Mouse (Mus musculus): ENCODE data around the gene Togaram2. TPM values are rescaled to one million over a fixed set of nuclear protein-coding genes. Genes with fewer than 3 reads are reported as not detected.

Gene Togaram2
- total RNA-seq, 2 experiments from 2014 or later, result 1.2 to 1.8 TPM

DNA sequence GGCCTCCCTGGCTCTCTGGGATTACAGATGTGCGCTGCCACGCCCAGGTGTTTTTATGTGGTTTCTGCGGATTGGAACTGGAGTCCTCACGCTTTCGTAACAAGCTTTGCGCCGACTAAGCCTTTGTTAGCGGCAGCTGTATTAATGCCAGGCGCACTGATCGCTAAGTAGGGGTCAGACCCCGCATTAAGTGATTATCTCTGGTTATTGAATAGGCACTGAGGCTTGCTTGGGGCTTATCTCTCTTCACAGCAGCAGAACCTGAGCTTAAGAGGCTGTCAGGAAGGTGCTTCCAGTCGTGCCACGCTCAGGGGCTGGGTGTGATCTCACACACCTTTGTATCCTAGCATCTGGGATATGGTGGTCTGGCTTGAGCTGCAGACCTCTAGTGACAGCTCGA is 8.6 kb downstream of the Togaram2 start:
- DNase-seq (ENCODE audit: extremely low spot score in 1 of 2, low spot score in 1 of 2), result no peak

DNA sequence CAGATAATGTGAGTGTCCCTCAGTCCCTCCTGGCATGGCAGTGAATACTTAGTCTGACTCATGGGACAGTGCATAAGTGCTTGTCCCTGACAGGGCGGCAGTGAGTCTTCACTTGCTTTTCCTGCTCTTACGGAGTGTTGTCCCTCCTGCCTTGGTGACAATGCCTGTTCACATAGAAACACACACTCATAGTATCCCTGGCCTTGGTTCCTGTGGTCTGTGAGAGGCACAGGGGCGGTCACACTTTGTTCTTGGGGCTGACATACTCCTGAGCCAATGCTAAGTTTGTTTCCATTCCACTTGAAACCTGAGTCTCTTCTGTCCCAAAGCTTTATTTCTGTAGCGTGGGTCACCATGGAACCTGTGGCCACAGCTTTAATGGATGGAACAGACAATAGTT is 9.3 kb downstream of the Togaram2 start:
- no peak for DNase-seq (ENCODE audit: extremely low spot score in 1 of 2, low spot score in 1 of 2)

DNA sequence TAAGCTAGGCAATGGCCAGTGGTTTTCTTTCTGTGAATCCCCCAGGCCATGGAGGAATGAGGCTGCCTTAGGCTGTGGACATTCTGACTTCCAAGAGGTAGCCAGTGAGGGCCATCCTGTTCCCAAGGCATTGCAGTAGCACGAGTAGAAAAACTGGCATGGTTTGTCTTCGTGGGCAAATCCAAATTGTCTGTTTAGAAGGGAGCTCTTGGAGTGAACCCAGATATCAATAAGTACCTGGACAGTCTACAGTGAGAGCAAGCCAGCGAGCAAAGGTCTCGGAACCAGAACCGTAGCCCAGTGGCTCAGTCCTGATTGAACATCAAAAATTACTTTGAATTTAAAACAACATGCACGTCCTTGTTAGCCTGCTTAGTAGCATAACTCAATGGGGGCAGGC is 10.2 kb downstream of the Togaram2 start:
- DNase-seq (ENCODE audit: extremely low spot score in 1 of 2, low spot score in 1 of 2), result no peak

DNA sequence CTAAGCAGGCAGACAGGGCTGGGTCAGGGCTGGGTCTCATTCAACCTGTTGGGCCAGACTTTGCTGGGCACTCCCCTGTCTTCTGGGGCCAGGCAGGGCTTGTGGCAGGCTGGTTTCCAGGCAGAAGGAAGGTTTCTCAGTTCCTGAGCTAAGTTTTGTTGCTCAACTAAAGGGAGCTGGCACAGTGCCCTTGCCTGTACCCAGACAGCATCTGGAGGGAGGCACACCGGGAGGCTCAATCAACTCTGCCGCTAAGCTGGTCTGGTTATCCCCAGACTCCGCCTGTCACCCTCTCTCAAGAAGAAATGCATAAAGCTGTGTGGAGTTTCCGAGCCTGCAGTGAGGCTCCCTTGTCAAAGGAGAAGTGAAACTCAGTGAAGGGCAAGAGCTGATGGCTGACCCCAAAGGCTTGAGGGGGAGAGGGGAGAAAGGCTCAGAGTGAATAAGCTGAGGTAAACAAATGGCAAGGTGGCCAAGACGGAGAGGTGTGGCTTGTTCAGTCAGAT is 11.1 kb downstream of the Togaram2 start:
- no peak for DNase-seq (ENCODE audit: extremely low spot score in 1 of 2, low spot score in 1 of 2)

DNA sequence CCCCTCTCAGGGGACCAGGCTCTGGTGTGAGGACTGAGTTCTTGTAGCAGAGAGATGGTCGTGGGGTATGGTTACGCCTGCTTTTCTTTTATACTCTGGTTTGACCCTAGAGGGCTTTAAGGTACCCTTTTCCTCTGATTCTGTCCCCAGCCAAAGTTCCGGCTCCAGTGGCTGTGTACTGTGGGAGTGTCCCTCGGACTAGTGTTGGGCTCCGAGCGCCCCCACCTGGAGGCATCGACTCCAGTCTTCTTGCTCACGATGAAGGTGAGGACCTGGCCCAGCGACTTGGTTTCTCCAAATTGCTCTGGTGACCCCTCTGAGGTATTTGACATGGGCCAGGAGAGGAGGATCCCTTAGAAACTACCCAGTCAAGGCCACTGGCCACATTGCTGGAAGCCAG is 14.4 kb downstream of the Togaram2 start:
- DNase-seq (ENCODE audit: extremely low spot score in 1 of 2, low spot score in 1 of 2), result no peak

DNA sequence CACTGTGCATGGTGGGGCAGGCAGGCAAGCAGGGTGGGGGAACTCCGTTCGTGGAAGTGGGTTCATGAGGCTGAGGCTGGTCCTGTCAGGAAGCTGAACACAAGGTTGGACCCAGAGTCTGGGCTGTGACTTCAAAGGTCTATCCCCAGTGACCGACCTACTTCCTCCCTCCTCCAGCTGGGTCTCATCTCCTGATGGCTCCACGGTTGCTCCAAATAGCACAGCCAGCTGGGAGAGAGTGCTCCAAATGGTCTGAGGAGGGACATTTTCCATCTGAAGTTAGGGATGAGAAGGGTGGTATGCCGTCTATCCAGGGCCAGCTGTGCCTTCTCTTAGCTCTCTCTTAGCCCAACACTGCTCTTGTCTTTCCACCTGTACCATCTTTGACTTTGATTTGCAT is 16.8 kb downstream of the Togaram2 start:
- DNase-seq (ENCODE audit: extremely low spot score in 1 of 2, low spot score in 1 of 2), result no peak

DNA sequence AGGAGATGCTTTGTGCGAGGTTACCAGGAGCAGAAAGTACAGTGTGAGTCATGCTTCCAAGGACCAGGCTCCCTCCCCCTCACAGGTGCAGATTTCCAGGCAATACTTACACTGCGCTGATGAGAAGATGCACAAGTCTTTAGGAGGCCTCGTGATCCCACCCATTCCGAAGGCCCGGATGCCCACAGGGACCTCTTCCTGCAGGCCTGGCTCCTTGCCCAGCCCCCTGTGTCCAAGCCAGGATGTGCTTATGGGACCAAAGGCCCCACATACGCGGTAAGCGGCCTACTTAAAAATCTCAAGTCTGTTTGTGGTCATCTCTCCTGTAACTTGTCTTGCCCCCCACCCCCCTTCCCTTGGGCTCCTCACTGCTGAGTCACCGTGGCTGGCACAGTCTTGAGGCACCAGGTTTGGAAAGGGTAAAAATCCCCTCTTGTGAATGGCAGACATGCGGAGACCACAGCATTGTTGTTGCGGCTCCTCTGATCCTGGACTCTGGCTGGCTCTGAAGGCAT is 18.4 kb downstream of the Togaram2 start:
- DNase-seq (ENCODE audit: extremely low spot score in 1 of 2, low spot score in 1 of 2), result no peak

DNA sequence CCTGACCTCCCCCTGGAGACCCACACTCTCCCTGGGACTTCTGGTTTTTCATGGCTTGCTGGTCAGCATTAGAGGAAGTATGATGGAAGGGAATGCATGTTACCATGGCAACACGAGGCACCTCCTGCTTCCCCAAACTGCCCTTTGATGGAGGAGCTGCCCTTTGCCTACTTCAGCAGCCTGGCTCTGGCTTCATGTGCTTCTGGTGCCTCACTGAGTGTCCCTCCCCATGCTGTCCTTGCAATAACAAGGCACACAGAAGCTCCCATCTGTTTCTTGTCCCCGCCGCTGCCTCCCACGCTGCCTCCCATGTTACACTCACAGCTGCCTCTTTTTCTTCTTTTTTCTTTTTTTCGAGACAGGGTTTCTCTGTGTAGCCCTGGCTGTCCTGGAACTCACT is 20.3 kb downstream of the Togaram2 start:
- peak in 1 of 2 experiments; percentile 46 for DNase-seq (ENCODE audit: extremely low spot score in 1 of 2, low spot score in 1 of 2)

DNA sequence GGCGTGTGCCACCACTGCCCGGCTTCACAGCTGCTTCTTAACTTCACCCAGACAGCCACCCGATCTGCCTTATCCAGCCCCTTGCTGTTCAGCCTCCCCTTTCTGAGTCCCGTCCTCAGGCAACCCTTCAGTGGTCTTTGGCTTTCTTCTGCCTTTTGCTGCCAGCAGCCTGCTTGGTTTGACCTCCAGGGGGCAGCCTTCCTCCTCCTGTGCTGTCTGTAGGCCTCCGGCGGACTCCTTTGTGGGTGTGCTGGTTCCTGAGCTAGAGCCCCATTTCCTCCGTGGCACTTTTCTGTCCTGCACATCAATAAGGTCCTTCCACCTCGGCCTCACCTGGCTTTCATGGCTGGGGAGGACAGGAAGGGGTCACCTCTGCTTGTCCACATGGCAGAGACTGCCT is 20.7 kb downstream of the Togaram2 start:
- peak in 1 of 2 experiments; percentile 42 for DNase-seq (ENCODE audit: extremely low spot score in 1 of 2, low spot score in 1 of 2)

DNA sequence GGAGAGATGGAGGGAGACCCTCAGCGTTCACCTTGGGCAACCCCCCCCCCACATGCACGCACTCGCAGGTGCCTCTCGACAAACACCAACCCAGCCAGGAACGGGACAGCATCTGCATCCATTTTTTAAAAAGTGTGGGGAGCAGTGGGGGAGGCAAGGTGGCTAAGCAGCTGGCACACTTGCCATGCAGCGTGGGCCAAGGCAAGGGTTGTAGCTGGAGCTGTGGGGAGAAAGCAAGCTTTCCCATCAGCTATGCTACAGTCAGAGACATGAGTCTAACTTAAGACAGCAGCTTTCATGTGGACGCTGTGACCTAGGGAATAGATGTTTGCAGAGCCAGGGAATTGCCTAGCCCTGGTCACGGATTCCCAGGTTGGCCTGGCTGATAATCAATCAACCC is 22.1 kb downstream of the Togaram2 start:
- no peak for DNase-seq (ENCODE audit: extremely low spot score in 1 of 2, low spot score in 1 of 2)

DNA sequence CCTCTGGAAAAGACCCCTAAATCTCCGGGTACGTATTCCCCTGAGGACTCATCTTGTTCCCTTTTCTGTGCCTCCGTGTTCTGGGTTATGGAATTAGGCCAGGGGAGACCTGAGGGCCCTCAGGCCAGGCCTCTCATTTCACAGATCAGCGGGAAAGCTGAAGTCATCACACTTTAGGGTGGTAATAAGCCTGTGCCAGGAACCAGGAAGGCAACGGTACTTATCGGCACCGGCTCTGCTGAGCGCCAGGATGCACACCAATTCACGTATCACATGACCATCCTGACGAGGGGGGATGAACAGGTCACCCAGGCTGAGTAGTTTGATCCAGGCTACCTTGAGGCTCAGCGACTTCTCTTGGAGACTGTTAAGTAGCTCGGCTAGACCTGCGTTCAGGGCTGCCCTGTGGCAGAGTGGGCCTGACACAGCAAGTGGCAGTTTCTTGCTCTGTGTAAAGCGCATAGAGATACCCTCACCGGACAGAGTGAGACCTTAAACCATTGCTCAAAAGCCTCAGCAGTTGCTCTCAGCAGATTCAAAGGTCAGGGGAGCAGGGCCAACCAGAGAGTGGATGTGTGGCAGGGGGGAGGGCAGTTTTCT is 22.8 kb downstream of the Togaram2 start:
- DNase-seq (ENCODE audit: extremely low spot score in 1 of 2, low spot score in 1 of 2), result no peak

DNA sequence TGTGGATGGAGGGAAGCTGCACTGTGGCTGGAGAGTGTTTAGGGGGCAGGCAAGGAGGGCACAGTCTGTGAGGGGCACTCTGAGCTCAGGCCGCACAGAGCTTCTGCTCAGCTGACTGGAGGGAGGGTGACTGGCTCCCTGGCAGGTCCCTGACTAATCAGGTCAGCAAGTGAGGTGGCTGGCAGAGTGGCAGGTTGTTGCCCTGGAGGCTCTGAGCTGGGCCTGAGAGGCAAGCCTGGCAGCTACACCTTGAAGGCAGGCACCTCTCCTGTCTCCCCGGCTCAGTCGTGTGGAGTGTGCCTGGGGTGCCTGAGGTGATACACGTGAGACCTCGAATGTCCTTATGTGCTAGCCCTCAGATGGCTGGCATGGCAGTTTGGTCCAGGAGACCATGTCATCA is 23.3 kb downstream of the Togaram2 start:
- no peak for DNase-seq (ENCODE audit: extremely low spot score in 1 of 2, low spot score in 1 of 2)

DNA sequence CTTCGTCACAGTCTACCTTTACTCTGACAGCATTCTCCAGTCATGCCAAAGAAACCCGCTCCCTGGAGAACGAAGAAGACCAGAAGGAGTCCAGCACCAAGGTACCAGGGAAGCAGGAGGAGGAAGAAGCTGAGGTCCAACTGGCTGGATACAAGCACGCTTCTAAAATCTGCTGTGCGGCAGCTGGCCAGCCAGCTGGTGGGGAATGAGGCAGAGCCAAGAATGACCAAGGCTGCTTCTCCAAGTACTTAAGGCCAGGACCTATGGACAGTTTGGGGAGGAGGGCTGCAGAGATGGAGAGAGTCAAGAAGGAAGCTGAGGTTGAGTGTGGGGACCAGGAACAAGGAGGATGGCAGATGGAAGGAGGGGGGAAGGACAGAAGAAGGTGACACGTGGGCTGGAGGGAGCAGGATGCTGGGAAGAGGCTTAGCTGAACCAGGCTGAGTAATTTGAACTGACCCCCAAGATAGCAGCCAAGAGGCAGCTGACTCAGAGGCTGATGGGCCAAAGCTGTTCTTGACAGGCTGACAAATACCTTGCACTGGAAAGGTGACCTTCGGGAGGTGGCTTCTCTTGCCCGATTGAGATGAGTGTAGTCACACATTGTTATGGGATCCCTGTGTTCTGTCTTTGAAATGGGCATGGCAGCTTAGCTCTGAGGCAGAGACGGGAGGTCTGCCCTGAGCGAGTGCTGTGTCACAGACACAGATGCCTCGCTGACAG is 25.0 kb downstream of the Togaram2 start:
- DNase-seq (ENCODE audit: extremely low spot score in 1 of 2, low spot score in 1 of 2), result no peak

DNA sequence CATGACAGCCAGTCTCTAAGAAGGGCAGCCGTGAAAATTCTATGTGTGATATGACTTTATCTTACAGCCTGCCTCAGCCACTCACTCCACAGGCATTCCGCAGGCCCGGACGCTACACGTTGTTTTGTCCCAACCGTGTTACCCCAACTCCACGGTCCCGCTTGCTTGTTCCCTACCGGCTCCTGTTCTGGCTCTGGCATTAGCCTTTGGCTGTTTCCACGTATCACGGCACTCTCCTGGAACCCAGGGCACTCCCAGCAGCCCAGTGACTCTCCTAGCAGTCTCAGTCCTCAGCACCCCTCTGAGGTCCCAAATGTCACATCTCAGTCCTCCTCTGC is 25.5 kb downstream of the Togaram2 start:
- DNase-seq (ENCODE audit: extremely low spot score in 1 of 2, low spot score in 1 of 2), result no peak

DNA sequence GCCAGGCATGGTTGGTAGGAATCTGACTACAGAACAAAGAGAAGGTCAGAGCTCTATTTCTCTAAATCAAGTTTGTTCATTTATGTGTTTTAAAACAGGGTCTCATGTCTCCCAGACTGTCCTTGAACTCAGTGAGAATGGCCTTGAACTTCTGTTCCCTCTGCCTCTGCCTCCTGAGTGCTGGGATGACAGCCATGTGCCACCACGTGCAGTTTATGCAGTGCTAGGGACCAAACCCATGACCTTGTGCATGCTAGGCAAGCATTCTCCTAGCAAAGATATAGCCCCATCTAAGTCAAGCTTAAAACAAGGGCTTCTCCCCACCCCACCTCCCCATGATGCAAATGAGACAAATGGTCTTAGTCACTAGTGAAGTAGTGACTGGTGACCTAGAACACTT is 32.1 kb downstream of the Togaram2 start:
- DNase-seq (ENCODE audit: extremely low spot score in 1 of 2, low spot score in 1 of 2), result no peak

DNA sequence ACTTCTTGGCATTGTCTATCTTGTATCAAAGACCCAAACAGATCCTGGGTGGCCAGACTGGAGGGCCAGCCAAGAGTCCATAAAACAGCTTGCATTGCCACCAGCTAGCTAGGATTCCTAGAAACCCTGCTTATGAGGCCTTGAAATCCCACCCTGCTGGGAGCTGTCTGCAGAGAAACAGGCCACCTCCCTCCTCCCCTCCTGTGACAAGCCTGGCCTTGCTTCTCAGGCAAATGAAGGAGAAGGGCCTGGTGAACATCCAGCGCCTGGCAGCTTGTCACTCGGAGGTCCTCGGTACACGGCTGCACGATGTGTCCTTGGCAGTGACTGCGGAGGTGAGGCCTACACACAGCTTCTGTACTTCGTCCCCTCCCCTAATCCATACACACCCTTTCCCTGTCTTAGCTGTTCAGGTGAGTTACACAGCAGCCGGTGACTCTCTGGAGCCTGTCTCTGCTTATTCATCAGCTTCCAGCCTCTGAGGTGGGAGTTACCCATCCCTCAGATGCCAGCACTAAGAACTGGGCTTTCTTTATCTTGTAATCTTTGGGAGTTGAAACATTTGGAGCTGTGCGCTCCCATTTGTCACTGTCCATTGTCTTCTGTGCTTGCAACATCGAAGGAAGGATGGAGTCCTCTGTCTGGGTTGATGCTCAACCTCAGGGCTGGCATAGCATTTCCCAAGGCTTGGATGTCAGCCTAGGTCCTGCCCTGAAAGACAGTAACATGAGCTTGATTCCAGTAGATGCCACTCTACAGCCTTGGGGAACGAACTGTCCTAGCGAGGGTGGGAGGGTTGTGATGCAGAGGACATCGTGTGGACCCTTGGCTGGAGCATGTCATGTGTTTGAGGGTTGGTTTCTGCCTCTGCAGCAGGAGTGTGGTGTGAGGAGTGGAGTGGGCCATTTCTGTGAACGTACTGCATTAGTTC is 32.8 kb downstream of the Togaram2 start:
- DNase-seq (ENCODE audit: extremely low spot score in 1 of 2, low spot score in 1 of 2), result no peak

DNA sequence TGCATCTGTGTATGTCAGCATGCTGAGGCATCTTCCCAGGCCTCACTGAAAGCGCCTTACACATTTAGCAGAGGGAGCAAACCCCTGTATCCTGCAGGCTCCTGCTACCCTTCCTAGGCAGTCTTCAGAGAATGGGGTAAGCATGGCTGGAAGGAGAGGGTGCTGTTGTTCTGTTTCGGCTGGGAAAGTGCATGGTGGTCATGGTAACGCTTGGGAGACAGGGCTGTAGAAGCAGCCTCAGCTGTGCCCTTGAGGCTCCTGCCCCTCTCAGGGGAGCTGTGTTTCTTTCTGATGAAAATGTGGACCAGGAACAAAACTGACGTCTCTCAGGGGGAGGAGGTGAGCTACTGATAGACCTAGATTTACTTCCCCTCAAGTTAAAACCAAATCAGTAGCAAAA is 34.7 kb downstream of the Togaram2 start:
- no peak for DNase-seq (ENCODE audit: extremely low spot score in 1 of 2, low spot score in 1 of 2)

DNA sequence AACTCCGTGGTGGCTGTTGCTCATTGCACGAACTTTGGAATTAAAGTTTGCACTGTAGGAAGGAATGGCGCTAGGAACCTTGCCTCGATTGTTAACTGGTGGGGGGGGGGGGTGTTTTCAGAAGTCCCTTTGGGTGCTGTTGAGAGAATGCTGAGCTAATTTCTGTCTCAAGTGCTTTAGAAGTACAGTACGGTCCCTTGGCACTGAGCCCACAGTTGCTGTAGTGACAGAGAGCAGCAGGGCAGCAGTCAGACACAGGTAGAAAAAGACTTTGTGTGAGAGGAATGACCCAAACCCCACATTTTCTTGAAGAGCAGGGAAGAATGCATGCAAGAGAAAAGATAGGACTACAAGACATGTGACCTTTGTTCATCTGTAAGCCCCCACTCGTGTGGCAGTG is 39.2 kb downstream of the Togaram2 start:
- no peak for DNase-seq (ENCODE audit: extremely low spot score in 1 of 2, low spot score in 1 of 2)

DNA sequence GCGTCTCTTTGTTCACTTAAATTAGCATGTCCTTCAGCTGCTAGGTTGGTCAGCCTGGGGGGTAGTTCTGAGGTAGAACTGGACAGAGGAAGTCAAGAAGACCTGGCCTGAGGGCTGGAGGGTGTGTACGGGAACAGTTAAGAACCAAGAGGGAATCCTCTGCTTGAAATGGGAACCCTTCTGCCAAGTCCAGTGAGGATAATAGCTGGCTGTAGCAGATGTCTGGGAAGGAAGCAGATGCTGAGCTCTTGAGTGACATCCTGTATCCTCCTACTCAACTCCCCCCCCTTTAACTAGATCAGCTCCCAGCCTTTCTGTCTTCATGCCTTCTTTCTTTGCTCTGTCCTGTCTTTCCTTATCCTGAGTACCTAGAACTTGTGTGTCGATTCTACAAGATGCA is 42.0 kb downstream of the Togaram2 start:
- DNase-seq (ENCODE audit: extremely low spot score in 1 of 2, low spot score in 1 of 2), result no peak

DNA sequence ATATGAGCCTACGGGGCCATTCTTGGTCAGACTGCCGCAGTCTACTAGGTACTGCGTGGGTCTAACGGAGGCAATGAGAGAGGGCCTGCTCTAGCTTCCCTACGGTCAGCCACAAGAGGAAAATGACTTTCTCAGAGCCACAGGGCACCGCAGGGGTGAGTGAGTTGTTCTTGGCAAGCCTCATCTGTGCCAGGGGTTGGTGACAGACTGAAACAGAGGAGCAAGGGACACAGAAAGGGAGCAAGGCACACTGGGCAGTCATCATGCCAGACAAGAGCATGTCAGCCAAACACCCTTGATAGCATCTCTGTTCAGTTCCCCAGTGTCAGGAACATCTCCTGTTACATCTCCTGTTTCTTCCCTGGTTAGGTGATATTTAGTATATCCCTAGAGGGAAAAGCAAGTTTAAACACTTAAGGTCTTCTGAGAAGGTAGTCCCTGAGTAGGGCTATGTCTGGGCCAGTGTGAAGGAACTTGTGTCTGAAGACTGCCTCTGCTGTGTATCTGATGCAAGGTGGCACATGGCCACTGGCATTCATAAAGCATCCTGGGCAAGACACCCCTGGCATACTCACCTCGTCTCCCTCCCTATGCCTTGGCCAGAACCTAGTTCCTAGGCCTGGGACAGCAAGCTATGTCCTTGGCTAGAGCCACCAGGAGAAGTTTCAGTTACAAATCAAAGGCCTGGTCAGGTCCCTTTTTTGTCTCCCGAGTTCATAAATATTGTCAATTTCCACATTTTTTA is 45.0 kb downstream of the Togaram2 start:
- no peak for DNase-seq (ENCODE audit: extremely low spot score in 1 of 2, low spot score in 1 of 2)
